Mouse (Mus musculus): ENCODE measurements around the gene Numbl.

DNA sequence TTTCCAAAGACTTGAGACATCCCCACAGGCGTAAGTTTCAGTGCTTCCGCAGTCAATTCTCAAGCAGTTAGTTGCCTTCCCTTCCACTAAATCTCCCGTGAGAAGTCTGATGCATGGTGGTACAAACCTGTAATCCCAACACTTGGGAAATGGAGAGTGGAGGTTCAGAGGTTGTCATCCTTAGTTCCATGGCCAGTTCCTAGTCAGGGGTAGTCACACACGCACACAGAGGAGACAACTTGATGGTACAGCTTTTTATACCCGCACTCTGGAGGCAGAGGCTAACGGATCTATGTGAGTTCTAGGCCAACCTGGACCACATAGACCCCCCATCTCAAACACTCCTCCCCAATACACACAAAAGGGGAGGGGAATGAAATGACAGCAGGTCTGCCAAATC, 29.4 kb upstream of the Numbl start:
- TF ChIP-seq CTCF (IDR thresholded peaks at IDR 0.05; ENCODE audit: low read depth) (no peak), EP300 (optimal IDR thresholded peaks at IDR 0.05) (no peak)
